In the genomic region with DNA sequence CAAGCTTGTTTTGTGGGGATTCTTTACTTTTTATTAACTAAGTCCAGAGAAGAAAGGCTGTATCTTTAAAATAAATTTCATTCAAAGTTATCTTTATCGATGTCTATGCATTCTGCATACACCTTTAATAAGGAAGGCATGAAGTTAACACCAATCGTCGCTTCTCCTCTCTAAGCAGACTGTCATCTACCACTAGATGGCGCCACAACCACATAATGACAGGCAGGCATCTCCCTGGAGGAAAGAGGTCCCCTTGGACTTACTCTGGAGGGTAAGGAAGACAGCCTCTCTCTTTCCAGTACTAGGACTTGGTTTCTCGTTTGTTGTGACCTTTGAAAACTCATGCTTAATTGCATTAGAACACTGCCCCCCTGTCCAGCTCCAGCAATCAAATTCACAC, we compare ENCODE assay signal across 8 mouse cellular contexts. TPM values are rescaled to one million over a fixed set of nuclear protein-coding genes. Genes with fewer than 3 reads are reported as not detected.
DNase-seq lines count a peak whose midpoint lies in the region; ATAC-seq and TF ChIP-seq lines count a peak whose summit lies in the region.
"Had no signal": no experiment of that assay in that cellular context is flagged by ENCODE, and none has a peak within 500 bp of the region (broad histone marks: within the 10 kb centered on the region; RNA-seq: fewer than 3 reads in every experiment).

No protein-coding gene starts in this region.

- no peak overlapping the region for H3K4me3 ChIP-seq in lung, postnatal 0 days (ENCODE audit: low read depth, low read length)
- H3K4me3 ChIP-seq: liver, embryonic 15.5 days had no signal

- no peaks in the 10 kb centered on the region for H3K4me1 ChIP-seq in lung, postnatal 0 days (ENCODE audit: insufficient read depth, low read depth, low read length)

- peak; percentile 94 for TF ChIP-seq CTCF in lung, postnatal 0 days (IDR thresholded peaks at IDR 0.05)

- WGBS in lung, postnatal 0 days, result 7% methylated on average over 5 of the region's 5 CpGs

- H3K36me3 ChIP-seq in lung, postnatal 0 days (ENCODE audit: insufficient read depth, low read length), result no peaks in the 10 kb centered on the region
- H3K36me3 ChIP-seq: liver, embryonic 15.5 days had no signal

- intact Hi-C loops in gastrocnemius, postnatal 14 days (cut with DNase I; ENCODE audit: low total_unique reads), result no loop called here

- no peak overlapping the region for H3K27ac ChIP-seq in lung, postnatal 0 days (ENCODE audit: low read length)
- H3K27ac ChIP-seq: liver, embryonic 15.5 days had no signal

- DNase-seq in ES-CJ7 (ENCODE audit: low read depth, low spot score), result peak; percentile 81
- peak; percentile 7 for DNase-seq in T-cell, adult 2 months (ENCODE audit: low spot score)
- DNase-seq in cerebellum, postnatal 4 days (ENCODE audit: low spot score in 2 of 2), result peak; percentile 54 to 75
- peak; percentile 56 for DNase-seq in gastrocnemius, postnatal 14 days
- DNase-seq in layer of hippocampus, adult 18-20 months (ENCODE audit: low spot score in 2 of 2), result peak; percentile 67 to 89
- peak; percentile 85 for DNase-seq in lung, postnatal 0 days (ENCODE audit: low spot score)
- DNase-seq in right cerebral cortex, postnatal 4 days, result peak; percentile 84

- H3K27me3 ChIP-seq in lung, postnatal 0 days (replicated peaks; ENCODE audit: insufficient read depth, low read length), result no peaks in the 10 kb centered on the region

- TF ChIP-seq EP300 in lung, postnatal 0 days (IDR thresholded peaks at IDR 0.05), result no peak

- H3K4me2 ChIP-seq in lung, postnatal 0 days (replicated peaks; ENCODE audit: low read depth, low read length), result no peak overlapping the region
- H3K4me2 ChIP-seq: liver, embryonic 15.5 days had no signal

- no peaks in the 10 kb centered on the region for H3K9me3 ChIP-seq in lung, postnatal 0 days (ENCODE audit: low read length)
- H3K9me3 ChIP-seq: liver, embryonic 15.5 days had no signal

- H3K9ac ChIP-seq in lung, postnatal 0 days (replicated peaks; ENCODE audit: low read depth), result no peak overlapping the region
- H3K9ac ChIP-seq: liver, embryonic 15.5 days had no signal

- ATAC-seq in lung, postnatal 0 days, result no peak

RNA-seq across cellular contexts. Expression of a gene that starts 6.7 kb away (rescaled TPM):
- total RNA-seq in gastrocnemius, postnatal 14 days (2021), result not detected
- not detected for total RNA-seq in layer of hippocampus, adult 18-20 months (2021)
- not detected in 2 replicates for polyA plus RNA-seq in lung, postnatal 0 days (2015; fragmentation: Nextera tagmentation; extraction: Ambion mirVana)
- polyA plus RNA-seq: liver, embryonic 15.5 days had no signal

Comparison
In these comparisons a context has a peak if more than half of its experiments do, and no peak if none do; other contexts are left out.
1. DNase-seq: peak in every context shown above with its lines; median percentile 85 in lung, postnatal 0 days; 84 in right cerebral cortex, postnatal 4 days; 81 in ES-CJ7; 78 in layer of hippocampus, adult 18-20 months; 64 in cerebellum, postnatal 4 days; 56 in gastrocnemius, postnatal 14 days; 7 in T-cell, adult 2 months.